Mouse (Mus musculus) midbrain, embryonic 16.5 days (tissue): ENCODE measurements around the gene Hspb11. TPM values are rescaled to one million over a fixed set of nuclear protein-coding genes. Genes with fewer than 3 reads are reported as not detected.

Experiments used
- ATAC-seq: fragments of 200-750 bp; cut with Nextera tagmentation; 2 replicates; pipeline ENCODE4 v1.8.0; 2017; ENCODE audit warnings: moderate TSS enrichment
- H3K27ac ChIP-seq: fragments of 300-500 bp; sonication (generic); 2 replicates; pipeline ENCODE4 v1.5.1; 2014; ENCODE audit warnings: mild to moderate bottlenecking, low read length, mixed read lengths
- H3K27me3 ChIP-seq: fragments of 300-500 bp; sonication (generic); 2 replicates; pipeline ENCODE4 v1.6.1; 2014; ENCODE audit warnings: low read depth, low read length, mixed read lengths; ENCODE audit not compliant: control insufficient read depth, insufficient read depth
- H3K36me3 ChIP-seq: fragments of 300-500 bp; sonication (generic); 2 replicates; pipeline ENCODE4 v1.6.1; 2014; ENCODE audit warnings: mild to moderate bottlenecking, low read length, moderate library complexity, mixed read lengths; ENCODE audit not compliant: control insufficient read depth, insufficient read depth
- H3K4me1 ChIP-seq: fragments of 300-500 bp; sonication (generic); 2 replicates; pipeline ENCODE4 v1.6.1; 2014; ENCODE audit warnings: mild to moderate bottlenecking, low read length, mixed read lengths; ENCODE audit not compliant: control insufficient read depth, insufficient read depth
- H3K4me2 ChIP-seq: fragments of 300-500 bp; sonication (generic); 2 replicates; pipeline ENCODE4 v1.6.1; 2014; ENCODE audit warnings: mild to moderate bottlenecking, low read length, mixed read lengths
- H3K4me3 ChIP-seq: fragments of 300-500 bp; sonication (generic); 2 replicates; pipeline ENCODE4 v1.5.1; 2014; ENCODE audit warnings: low read depth, mild to moderate bottlenecking, low read length, moderate library complexity, mixed read lengths
- H3K9ac ChIP-seq: fragments of 300-500 bp; sonication (generic); 2 replicates; pipeline ENCODE4 v1.6.1; 2014; ENCODE audit warnings: low read depth, low read length, mixed read lengths
- H3K9me3 ChIP-seq: fragments of 300-500 bp; sonication (generic); replicated peaks from 2 replicates; pipeline ENCODE4 v1.6.1; 2014; ENCODE audit warnings: mild to moderate bottlenecking, low read length, mixed read lengths; ENCODE audit not compliant: control insufficient read depth, poor library complexity, severe bottlenecking
- WGBS: fragments of 180-500 bp; shearing (Covaris S2); extraction: QIAGEN DNeasy Blood & Tissue Kit; methylation state at CpG from one replicate; pipeline ENCODE4 v1.1.7; 2014; 5-methylcytosine and 5-hydroxymethylcytosine counted together
- polyA plus RNA-seq: library from polyadenylated mRNA; unstranded; fragments of >200 nt; fragmentation: Nextera tagmentation; extraction: Ambion mirVana; gene quantifications from 2 replicates; pipeline ENCODE4 v1.2.1, GENCODE M21; 2015

The Hspb11 gene
- polyA plus RNA-seq, 1 experiment from 2014 or later, result 35.6 TPM

DNA sequence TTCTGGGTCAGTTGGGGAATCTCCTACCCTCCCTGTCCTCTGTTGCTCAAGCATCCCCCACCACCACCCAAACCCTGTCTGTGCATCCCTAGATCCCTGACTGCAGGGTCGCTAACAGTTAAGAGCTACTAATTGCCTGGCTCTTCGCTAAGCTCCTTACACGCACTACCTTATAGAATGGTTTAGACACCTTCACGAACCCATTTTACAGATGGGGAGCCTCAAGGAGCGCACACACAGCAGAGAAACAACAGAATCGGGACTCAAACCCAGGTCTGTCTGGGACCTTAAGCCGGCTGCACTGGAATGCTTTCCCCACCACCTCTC, 61.0 kb downstream of the Hspb11 start:
- Histone ChIP-seq H3K9me3 (no peaks in the 10 kb centered on the region), H3K36me3 (peaks cover 4% of the 10 kb centered on the region; the same call in 1 of the 2 replicates), H3K4me2 (peak overlapping the region; percentile 80), H3K9ac (peak overlapping the region; percentile 79), H3K27me3 (no peaks in the 10 kb centered on the region), H3K4me3 (peak overlapping the region; percentile 64), H3K4me1 (peaks cover 10% of the 10 kb centered on the region), H3K27ac (peak overlapping the region; percentile 40; the same call in 1 of the 2 replicates)
- ATAC-seq, result no peak
- WGBS, result 11% methylated on average over 7 of the region's 7 CpGs

DNA sequence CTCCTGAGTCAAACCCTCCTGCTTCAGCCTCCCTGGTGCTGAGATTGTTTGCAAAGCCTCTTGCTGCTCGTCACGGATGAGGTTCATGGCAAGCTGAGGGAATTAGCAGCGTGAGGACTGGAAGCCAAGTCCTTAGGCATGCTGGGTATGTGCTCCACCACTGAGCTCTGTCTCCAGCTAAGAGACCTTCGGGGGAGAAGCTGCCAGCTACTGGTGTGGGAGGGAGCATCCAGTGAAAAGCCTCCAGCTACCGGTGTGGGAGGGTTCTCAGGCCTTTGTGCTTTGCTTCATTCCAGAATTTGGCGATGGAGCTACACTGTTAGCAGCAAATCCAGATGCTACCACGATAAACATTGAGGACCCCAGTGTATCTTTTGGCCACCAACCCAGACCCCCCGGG, 65.3 kb downstream of the Hspb11 start:
- Histone ChIP-seq H3K9ac (no peak overlapping the region), H3K4me1 (peaks cover 8% of the 10 kb centered on the region), H3K9me3 (no peaks in the 10 kb centered on the region), H3K36me3 (peaks cover 15% of the 10 kb centered on the region; the same call in 1 of the 2 replicates), H3K4me2 (no peak overlapping the region), H3K4me3 (no peak overlapping the region), H3K27me3 (no peaks in the 10 kb centered on the region), H3K27ac (no peak overlapping the region)
- ATAC-seq, result no peak
- 78% methylated on average over 8 of the region's 8 CpGs for WGBS

DNA sequence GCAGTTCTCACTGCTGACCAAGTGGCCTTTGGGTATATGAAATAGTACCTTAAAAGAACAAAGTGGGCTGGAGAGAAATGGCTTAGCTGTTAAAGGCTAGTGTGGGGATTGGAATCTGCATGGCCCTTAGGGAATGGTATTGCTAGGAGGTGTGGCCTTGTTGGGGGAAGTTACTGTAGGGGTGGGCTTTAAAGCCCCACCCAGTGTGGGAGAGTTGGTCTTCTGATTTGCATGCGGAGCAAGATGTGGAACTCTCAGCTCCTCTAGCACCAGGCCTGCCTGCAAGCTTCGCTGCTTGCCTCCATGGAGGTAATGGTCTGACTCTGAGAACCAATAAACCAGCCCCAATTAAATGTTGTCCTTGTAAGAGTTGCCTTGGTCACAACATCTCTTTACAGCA, 67.6 kb downstream of the Hspb11 start:
- Histone ChIP-seq H3K9me3 (no peaks in the 10 kb centered on the region), H3K4me1 (no peaks in the 10 kb centered on the region), H3K4me2 (no peak overlapping the region), H3K27me3 (no peaks in the 10 kb centered on the region), H3K27ac (no peak overlapping the region), H3K9ac (no peak overlapping the region), H3K4me3 (no peak overlapping the region), H3K36me3 (peaks cover 19% of the 10 kb centered on the region)
- 79% methylated on average over 2 of the region's 2 CpGs for WGBS
- ATAC-seq, result no peak

DNA sequence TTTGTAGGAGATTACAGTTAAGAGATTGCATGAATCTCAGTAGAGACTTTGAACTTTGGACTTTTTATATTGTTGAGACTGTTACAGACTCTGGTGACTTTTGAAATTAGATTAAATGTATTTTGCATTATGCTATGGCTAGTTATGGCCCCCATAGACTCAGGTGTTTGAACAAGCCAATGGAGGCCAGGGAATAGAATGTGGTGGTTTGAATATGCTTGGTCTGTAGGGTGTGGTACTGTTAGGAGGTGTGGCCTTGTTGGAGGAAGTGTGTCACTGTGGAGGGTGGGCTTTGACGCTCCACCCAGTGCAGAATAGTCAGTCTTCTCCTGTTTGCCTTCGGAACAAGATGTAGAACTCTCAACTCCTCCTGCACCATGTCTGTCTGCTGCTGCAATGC, 69.7 kb downstream of the Hspb11 start:
- H3K9me3 ChIP-seq, result no peaks in the 10 kb centered on the region
- ATAC-seq, result no peak
- no peak overlapping the region for H3K4me2 ChIP-seq
- no peaks in the 10 kb centered on the region for H3K4me1 ChIP-seq
- no peak overlapping the region for H3K4me3 ChIP-seq
- peaks cover 19% of the 10 kb centered on the region for H3K36me3 ChIP-seq
- no peaks in the 10 kb centered on the region for H3K27me3 ChIP-seq
- no peak overlapping the region for H3K9ac ChIP-seq
- H3K27ac ChIP-seq, result no peak overlapping the region
- 96% methylated on average over 2 of the region's 2 CpGs for WGBS

DNA sequence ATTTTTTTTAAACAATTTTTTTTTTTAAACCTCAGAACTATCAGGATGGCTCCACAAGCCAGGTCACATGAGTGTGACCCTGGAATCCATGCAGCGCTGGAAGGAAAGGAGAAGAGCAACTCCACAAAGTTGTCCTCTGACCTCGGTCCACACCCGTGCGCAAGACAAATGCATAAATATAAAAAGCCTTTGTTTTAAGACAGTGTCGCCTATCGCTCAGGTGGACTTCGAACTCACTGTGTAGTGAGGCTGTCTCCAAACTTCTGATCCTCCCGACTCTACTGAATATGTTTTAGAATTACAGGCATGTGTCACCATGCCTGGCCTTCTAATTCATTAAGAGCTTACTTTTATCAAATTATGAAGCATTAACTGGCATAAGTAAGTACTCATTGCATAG, 75.1 kb downstream of the Hspb11 start:
- no peak overlapping the region for H3K9ac ChIP-seq
- H3K27me3 ChIP-seq, result no peaks in the 10 kb centered on the region
- H3K4me3 ChIP-seq, result no peak overlapping the region
- no peak for ATAC-seq
- H3K27ac ChIP-seq, result no peak overlapping the region
- no peak overlapping the region for H3K4me2 ChIP-seq
- H3K36me3 ChIP-seq, result peaks cover 4% of the 10 kb centered on the region
- H3K4me1 ChIP-seq, result no peaks in the 10 kb centered on the region
- 98% methylated on average over 8 of the region's 8 CpGs for WGBS
- H3K9me3 ChIP-seq, result no peaks in the 10 kb centered on the region

Other genes starting within 250 kb of the Hspb11 start
- 74.1 and 77.3 TPM in 2 replicates for gene Mrpl37, start 186.7 kb upstream of the Hspb11 start, polyA plus RNA-seq
- 4.1 and 7.2 TPM in 2 replicates for gene Cyb5rl, start 186.6 kb upstream of the Hspb11 start, polyA plus RNA-seq
- not detected in 2 replicates for gene Cdcp2, start 156.7 kb upstream of the Hspb11 start, polyA plus RNA-seq
- gene Tmem59, start 75.2 kb upstream of the Hspb11 start, polyA plus RNA-seq, result 356 and 359 TPM in 2 replicates
- gene Tceanc2, start 74.5 kb upstream of the Hspb11 start, polyA plus RNA-seq, result 18.1 and 27.2 TPM in 2 replicates
- not detected in 2 replicates for gene Ldlrad1, start 44.4 kb upstream of the Hspb11 start, polyA plus RNA-seq
- 54.6 and 59.4 TPM in 2 replicates for gene Lrrc42, start 61 bp upstream of the Hspb11 start, polyA plus RNA-seq
- gene Dio1, start 53.6 kb downstream of the Hspb11 start, polyA plus RNA-seq, result not detected in 2 replicates
- gene Yipf1, start 60.8 kb downstream of the Hspb11 start, polyA plus RNA-seq, result 52.2 and 53.2 TPM in 2 replicates
- gene Ndc1, start 114.2 kb downstream of the Hspb11 start, polyA plus RNA-seq, result 19.3 and 19.8 TPM in 2 replicates
- gene Glis1, start 181.0 kb downstream of the Hspb11 start, polyA plus RNA-seq, result 2.3 and 2.4 TPM in 2 replicates